Mouse (Mus musculus) brain, adult 2 months (tissue): ENCODE data around the gene Mier2.
A peak's percentile ranks its signal among the peaks of the same experiment; 100 is the strongest.

Experiments used
- DNase-seq: peaks from one replicate; pipeline ENCODE4 v3.0.0; 2011; ENCODE audit warnings: low read depth, low spot score

Mier2 gene

DNA sequence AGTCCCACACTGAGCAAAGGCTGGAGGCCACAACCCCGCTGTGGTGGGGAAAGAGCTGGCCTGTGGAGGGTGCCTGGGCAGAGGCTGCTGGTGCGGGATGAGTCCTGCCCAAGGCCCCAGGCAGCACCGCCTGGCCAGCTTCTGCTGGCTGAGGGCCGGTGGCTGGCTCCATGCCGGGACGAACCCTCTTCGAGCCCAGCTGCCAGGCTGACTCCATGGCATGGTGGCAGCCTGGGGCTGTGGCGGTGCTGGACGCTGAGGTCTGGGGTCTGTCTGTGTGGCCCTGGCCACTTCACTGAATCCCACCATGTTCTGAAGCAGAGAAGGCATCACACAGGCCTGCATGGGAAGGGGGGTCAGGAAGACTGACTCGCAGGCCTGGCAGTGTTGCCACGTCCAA is 14.3 kb downstream of the Mier2 start:
- DNase-seq: peak; percentile 57

DNA sequence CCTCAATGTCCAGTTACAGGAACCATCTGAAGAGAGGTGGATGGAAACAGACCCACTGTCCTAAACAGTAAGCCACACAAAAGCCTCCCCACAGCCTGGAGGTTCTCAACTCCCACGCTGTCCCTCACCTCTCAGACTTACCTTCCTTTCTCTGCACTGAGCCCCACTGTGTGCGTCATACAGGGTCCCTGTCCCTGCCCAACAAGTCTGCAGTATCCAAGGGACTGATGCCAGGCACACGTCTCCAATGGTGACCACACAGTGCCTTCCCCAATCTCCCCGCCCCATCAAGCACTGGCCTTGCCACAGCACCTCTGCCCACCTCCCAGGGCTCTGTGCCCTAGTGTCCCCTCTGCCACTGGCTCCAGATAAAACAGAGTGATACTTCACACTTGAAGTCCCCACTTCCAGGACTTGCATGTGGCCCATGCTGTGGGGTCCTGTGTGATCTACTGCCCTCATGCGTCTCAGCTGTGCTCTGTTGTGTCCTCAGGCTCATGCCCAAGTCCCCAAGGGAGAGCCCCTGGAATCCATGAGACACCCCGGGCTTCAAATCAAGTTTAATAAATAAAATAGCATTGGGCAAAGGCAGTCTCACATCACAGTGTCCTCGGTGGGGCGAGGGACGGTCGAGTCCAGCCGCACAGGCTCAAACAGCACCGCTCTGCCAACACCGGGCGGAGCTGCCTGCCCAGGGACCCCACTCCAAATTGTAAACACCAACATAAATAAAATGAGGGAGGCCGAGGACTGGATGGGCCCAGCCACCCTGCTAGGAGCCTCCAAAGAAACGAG is 15.1 kb downstream of the Mier2 start:
- DNase-seq: no peak

- DNase-seq: no peak
Measured at GRCm38 (mm10) chr10:79538873-79539272, 16.1 kb downstream of the Mier2 start.

DNA sequence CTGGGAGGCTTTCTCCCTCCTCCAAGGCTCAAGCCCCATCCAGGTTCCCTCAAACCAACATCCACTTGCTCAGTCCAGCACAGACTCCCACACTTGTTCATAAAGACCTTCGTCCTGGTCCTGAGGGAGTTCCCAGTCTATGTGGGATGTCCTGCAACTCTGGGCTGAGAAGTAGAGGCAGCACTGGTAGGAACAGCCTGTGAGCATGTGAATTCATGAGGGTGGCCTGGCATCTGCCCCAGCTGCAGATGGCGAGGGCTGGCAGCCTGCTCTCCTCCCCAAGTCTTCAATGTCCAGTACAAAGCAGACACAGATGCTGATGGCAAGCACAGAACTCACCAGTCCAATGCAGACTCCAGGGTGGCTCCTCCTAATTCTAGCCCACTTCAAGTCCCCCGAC is 16.7 kb downstream of the Mier2 start:
- DNase-seq: peak; percentile 76

DNA sequence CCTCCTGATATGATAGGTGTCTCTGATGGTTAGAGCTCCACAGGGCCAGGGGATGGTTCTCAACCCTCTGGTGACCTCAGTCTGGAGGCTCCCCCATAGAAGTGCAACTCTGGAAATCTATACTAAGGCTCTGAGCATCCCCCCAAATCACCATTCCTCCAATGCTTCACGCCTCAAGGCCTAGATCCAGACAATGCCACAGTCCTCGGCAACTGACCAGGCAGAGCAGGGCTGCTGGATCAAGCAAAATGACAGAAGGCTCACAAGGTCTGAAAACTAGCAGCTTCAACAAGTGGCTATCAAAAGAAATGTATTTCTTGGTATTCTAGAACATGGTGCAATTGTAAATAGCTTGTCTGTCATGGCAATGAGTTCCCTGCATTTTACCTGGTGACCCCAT is 17.2 kb downstream of the Mier2 start:
- DNase-seq: no peak

GRCm38 (mm10) chr10:79537271-79537670 is 17.7 kb downstream of the Mier2 start:
- no peak for DNase-seq

GRCm38 (mm10) chr10:79536461-79537080 is 18.4 kb downstream of the Mier2 start:
- no peak for DNase-seq

DNA sequence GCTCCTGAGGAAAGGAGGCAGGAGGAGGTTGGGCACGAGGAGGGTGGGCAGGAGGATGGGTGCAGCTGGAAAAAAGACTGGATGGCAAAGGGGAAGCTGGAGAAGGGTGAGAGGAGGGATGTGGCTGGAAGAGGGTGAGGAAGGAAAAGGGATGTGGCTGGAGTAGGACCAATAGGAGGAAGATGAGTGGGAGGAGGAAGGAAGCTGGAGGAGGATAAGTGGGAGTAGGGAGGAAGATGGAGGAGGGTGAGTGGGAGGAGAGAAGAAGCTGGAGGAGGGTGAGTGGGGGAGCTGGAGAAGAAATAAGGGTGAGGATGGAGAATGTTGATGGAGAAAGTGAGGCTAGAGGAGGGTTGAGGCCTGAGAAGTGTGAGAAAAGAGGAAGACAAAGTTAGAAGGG is 19.6 kb downstream of the Mier2 start:
- no peak for DNase-seq

DNA sequence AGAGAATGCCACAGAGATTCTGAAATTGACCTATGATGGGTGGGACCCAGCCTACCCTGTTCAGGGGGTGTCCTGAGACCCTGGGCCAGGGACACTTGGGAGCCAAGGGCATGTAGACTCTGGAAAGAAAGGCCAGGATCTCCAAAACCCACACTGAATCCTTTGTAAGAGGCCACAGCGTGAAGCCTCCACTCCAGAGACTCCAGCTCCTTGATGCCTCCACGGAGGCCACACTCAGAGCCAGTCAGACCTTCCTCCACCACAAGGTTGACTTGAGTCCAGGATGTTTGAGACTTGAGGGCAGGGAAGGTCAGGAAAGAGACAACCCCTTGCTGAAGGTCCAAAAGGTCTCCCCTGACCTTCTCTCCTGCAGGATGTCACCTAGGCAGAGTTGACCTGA is 20.6 kb downstream of the Mier2 start:
- DNase-seq: no peak

GRCm38 (mm10) chr10:79533126-79533911 is 21.7 kb downstream of the Mier2 start, which contains the start of gene Plpp2:
Gene Plpp2 (minus strand): TSS chr10:79533796.
- DNase-seq: peak; percentile 72

- DNase-seq: no peak
Measured at GRCm38 (mm10) chr10:79532678-79533077, 22.3 kb downstream of the Mier2 start.

GRCm38 (mm10) chr10:79531593-79531992 is 23.4 kb downstream of the Mier2 start:
- DNase-seq: no peak

DNA sequence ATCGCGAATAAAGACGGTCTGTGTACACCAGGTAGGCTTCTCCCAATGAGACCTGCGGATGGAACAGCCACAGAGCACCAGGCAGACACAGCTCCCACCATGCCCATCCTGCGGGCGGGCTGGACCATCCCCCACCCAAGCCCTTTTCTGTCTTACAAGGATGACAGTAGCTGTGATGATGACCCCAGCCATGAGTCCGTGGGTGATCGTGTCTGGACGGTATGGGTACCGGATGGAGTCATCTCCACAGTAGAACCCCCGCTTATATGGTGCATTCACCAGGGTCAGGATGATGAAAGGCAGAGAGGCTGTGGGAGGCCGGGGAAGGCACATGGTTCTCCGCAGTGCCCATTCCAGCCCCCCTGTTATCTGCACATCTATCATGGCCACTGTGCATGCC is 24.3 kb downstream of the Mier2 start:
- DNase-seq: no peak

GRCm38 (mm10) chr10:79530241-79530640 is 24.8 kb downstream of the Mier2 start:
- no peak for DNase-seq

DNA sequence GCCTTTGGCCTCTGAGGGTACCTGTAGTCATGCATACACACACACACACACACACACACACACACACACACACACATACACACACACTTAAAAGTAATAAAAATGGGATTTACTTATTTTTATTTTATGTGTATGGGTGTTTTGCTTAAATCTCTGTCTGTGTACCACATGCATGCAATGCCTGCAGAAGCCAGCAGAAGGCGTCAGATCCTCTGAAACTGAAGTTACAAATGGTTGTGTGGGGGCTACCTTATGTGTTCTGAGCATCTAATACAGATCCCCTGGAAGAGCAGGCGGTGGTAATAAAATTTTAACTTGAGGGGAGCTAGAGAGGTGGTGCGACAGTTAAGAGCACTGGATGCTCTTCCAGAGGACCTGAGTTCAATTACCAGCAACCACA is 26.9 kb downstream of the Mier2 start:
- DNase-seq: no peak

DNA sequence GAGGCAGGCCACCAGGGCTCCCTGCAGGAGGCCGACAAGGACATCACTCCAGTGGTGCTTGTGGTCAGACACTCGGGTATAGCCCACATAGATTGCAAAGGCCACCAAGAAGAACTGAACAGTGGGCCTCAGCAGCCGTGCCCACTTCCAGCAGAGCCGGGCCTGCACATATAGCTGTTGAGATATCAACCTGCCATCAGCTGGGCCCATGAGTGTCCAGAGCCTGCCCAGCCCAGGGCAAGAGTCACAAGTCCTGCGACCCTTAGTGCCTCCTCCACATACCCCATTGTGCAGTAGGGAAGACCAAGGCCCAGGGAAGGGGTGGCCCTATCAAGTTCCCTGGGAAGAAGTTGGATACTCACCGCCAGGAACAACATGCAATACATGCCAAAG is 27.6 kb downstream of the Mier2 start:
- DNase-seq: no peak

- DNase-seq: no peak
Measured at GRCm38 (mm10) chr10:79526661-79527452, 28.1 kb downstream of the Mier2 start.

- DNase-seq: no peak
Measured at GRCm38 (mm10) chr10:79525456-79526325, 29.3 kb downstream of the Mier2 start.

DNA sequence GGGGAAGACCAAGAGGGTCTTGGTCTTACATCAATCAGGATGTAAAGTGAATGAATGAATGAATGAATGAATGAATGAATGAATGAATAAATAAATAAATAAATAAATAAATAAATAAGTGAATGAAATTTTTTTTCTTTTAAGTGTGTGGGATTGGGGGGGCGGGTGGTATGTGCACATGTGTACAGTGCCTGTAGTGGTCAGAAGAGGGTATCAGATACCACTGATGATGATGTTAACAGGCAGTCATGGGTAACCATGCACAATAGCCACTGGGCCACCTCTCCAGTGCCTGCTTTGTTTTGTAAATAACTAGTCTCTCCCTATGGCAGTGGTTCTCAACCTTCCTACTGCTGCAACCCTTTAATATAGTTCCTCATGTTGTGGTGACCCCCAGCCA is 30.6 kb downstream of the Mier2 start:
- no peak for DNase-seq

GRCm38 (mm10) chr10:79506709-79507108 is 48.3 kb downstream of the Mier2 start:
- peak; percentile 7 for DNase-seq
